Mouse (Mus musculus): Measurements from ENCODE around the gene Kcnk7. TPM values are rescaled to one million over a fixed set of nuclear protein-coding genes. Genes with fewer than 3 reads are reported as not detected.

Gene Kcnk7
- total RNA-seq, 2 experiments from 2014 or later, result 0.19 TPM; not detected in 1

- ATAC-seq (replicated peaks; ENCODE audit: low FRiP score, low TSS enrichment, poor library complexity, severe bottlenecking), result no peak
Observed at GRCm38 (mm10) chr19:5743576-5743975, 39.4 kb downstream of the Kcnk7 start.

- ATAC-seq (replicated peaks; ENCODE audit: low FRiP score, low TSS enrichment, poor library complexity, severe bottlenecking), result no peak
Observed at GRCm38 (mm10) chr19:5745756-5746710, 41.9 kb downstream of the Kcnk7 start.

- ATAC-seq (replicated peaks; ENCODE audit: low FRiP score, low TSS enrichment, poor library complexity, severe bottlenecking), result peak; percentile 63
Observed at GRCm38 (mm10) chr19:5746907-5747363, 42.8 kb downstream of the Kcnk7 start.

- ATAC-seq (replicated peaks; ENCODE audit: low FRiP score, low TSS enrichment, poor library complexity, severe bottlenecking), result no peak
Observed at GRCm38 (mm10) chr19:5749476-5749875, 45.3 kb downstream of the Kcnk7 start.

GRCm38 (mm10) chr19:5750951-5751350 is 46.8 kb downstream of the Kcnk7 start:
- ATAC-seq (replicated peaks; ENCODE audit: low FRiP score, low TSS enrichment, poor library complexity, severe bottlenecking), result no peak

- no peak for ATAC-seq (replicated peaks; ENCODE audit: low FRiP score, low TSS enrichment, poor library complexity, severe bottlenecking)
Observed at GRCm38 (mm10) chr19:5751742-5752141, 47.6 kb downstream of the Kcnk7 start.

GRCm38 (mm10) chr19:5756321-5756985 is 52.3 kb downstream of the Kcnk7 start:
- ATAC-seq (replicated peaks; ENCODE audit: low FRiP score, low TSS enrichment, poor library complexity, severe bottlenecking), result no peak

Other genes with a start within 250 kb of the Kcnk7 start
- gene Ccdc85b, start 246.5 kb upstream of the Kcnk7 start, total RNA-seq (2014; fragmentation: Nextera tagmentation), result 2.6 and 2.9 TPM in 2 replicates
- gene Ccdc85b, start 246.5 kb upstream of the Kcnk7 start, total RNA-seq (2017), result 2.1 and 2.5 TPM in 2 replicates
- gene Fibp, start 243.8 kb upstream of the Kcnk7 start, total RNA-seq (2014; fragmentation: Nextera tagmentation), result 54.4 and 96.5 TPM in 2 replicates
- 40.7 and 51.8 TPM in 2 replicates for gene Fibp, start 243.8 kb upstream of the Kcnk7 start, total RNA-seq (2017)
- gene Ctsw, start 235.9 kb upstream of the Kcnk7 start, total RNA-seq (2014; fragmentation: Nextera tagmentation), result 4.9 and 10.5 TPM in 2 replicates
- gene Ctsw, start 235.9 kb upstream of the Kcnk7 start, total RNA-seq (2017), result 0.53 and 8.4 TPM in 2 replicates
- 2.3 TPM in 1 of 2 replicates, not detected in the other for gene Efemp2, start 230.4 kb upstream of the Kcnk7 start, total RNA-seq (2014; fragmentation: Nextera tagmentation)
- gene Efemp2, start 230.4 kb upstream of the Kcnk7 start, total RNA-seq (2017), result not detected in 2 replicates
- 24.6 and 40.6 TPM in 2 replicates for gene Mus81, start 216.0 kb upstream of the Kcnk7 start, total RNA-seq (2014; fragmentation: Nextera tagmentation)
- gene Mus81, start 216.0 kb upstream of the Kcnk7 start, total RNA-seq (2017), result 6.4 and 11.4 TPM in 2 replicates
- gene Cfl1, start 213.9 kb upstream of the Kcnk7 start, total RNA-seq (2014; fragmentation: Nextera tagmentation), result 862 and 969 TPM in 2 replicates
- gene Cfl1, start 213.9 kb upstream of the Kcnk7 start, total RNA-seq (2017), result 783 and 1,100 TPM in 2 replicates
- 1.6 and 4.6 TPM in 2 replicates for gene 1700020D05Rik, start 200.6 kb upstream of the Kcnk7 start, total RNA-seq (2014; fragmentation: Nextera tagmentation)
- gene 1700020D05Rik, start 200.6 kb upstream of the Kcnk7 start, total RNA-seq (2017), result 0.88 TPM in 1 of 2 replicates, not detected in the other
- 6.6 TPM in 2 replicates for gene Snx32, start 193.8 kb upstream of the Kcnk7 start, total RNA-seq (2014; fragmentation: Nextera tagmentation)
- 0.61 and 4.6 TPM in 2 replicates for gene Snx32, start 193.8 kb upstream of the Kcnk7 start, total RNA-seq (2017)
- not detected in 2 replicates for gene Ovol1, start 143.7 kb upstream of the Kcnk7 start, total RNA-seq (2014; fragmentation: Nextera tagmentation)
- gene Ovol1, start 143.7 kb upstream of the Kcnk7 start, total RNA-seq (2017), result not detected in 2 replicates
- gene Ap5b1, start 136.3 kb upstream of the Kcnk7 start, total RNA-seq (2014; fragmentation: Nextera tagmentation), result 4.0 and 5.5 TPM in 2 replicates
- 1.4 and 4.3 TPM in 2 replicates for gene Ap5b1, start 136.3 kb upstream of the Kcnk7 start, total RNA-seq (2017)
- gene Rnaseh2c, start 102.5 kb upstream of the Kcnk7 start, total RNA-seq (2014; fragmentation: Nextera tagmentation), result 173 and 247 TPM in 2 replicates
- gene Rnaseh2c, start 102.5 kb upstream of the Kcnk7 start, total RNA-seq (2017), result 72.8 and 97.8 TPM in 2 replicates
- 46.2 and 55.6 TPM in 2 replicates for gene Kat5, start 94.1 kb upstream of the Kcnk7 start, total RNA-seq (2014; fragmentation: Nextera tagmentation)
- gene Kat5, start 94.1 kb upstream of the Kcnk7 start, total RNA-seq (2017), result 60.7 and 86.1 TPM in 2 replicates
- 64.8 and 66.0 TPM in 2 replicates for gene Rela, start 66.9 kb upstream of the Kcnk7 start, total RNA-seq (2014; fragmentation: Nextera tagmentation)
- gene Rela, start 66.9 kb upstream of the Kcnk7 start, total RNA-seq (2017), result 36.1 and 49.7 TPM in 2 replicates
- 44.7 and 51.2 TPM in 2 replicates for gene Sipa1, start 40.7 kb upstream of the Kcnk7 start, total RNA-seq (2014; fragmentation: Nextera tagmentation)
- gene Sipa1, start 40.7 kb upstream of the Kcnk7 start, total RNA-seq (2017), result 16.4 and 16.5 TPM in 2 replicates
- 17.8 and 18.3 TPM in 2 replicates for gene Map3k11, start 15.6 kb upstream of the Kcnk7 start, total RNA-seq (2014; fragmentation: Nextera tagmentation)
- gene Map3k11, start 15.6 kb upstream of the Kcnk7 start, total RNA-seq (2017), result 10.9 and 15.8 TPM in 2 replicates
- gene Pcnx3, start 15.5 kb upstream of the Kcnk7 start, total RNA-seq (2014; fragmentation: Nextera tagmentation), result 55.8 and 72.0 TPM in 2 replicates
- 8.2 and 14.4 TPM in 2 replicates for gene Pcnx3, start 15.5 kb upstream of the Kcnk7 start, total RNA-seq (2017)
- 43.9 and 46.1 TPM in 2 replicates for gene Ehbp1l1, start 21.9 kb downstream of the Kcnk7 start, total RNA-seq (2014; fragmentation: Nextera tagmentation)
- gene Ehbp1l1, start 21.9 kb downstream of the Kcnk7 start, total RNA-seq (2017), result 42.4 and 43.6 TPM in 2 replicates
- gene Fam89b, start 25.3 kb downstream of the Kcnk7 start, total RNA-seq (2014; fragmentation: Nextera tagmentation), result 34.3 and 35.1 TPM in 2 replicates
- gene Fam89b, start 25.3 kb downstream of the Kcnk7 start, total RNA-seq (2017), result 12.5 and 13.3 TPM in 2 replicates
- gene Ltbp3, start 36.5 kb downstream of the Kcnk7 start, total RNA-seq (2014; fragmentation: Nextera tagmentation), result 3.5 and 4.4 TPM in 2 replicates
- gene Ltbp3, start 36.5 kb downstream of the Kcnk7 start, total RNA-seq (2017), result 3.4 TPM in 2 replicates
- 28.7 and 43.4 TPM in 2 replicates for gene Scyl1, start 67.1 kb downstream of the Kcnk7 start, total RNA-seq (2014; fragmentation: Nextera tagmentation)
- 20.2 and 23.1 TPM in 2 replicates for gene Scyl1, start 67.1 kb downstream of the Kcnk7 start, total RNA-seq (2017)
- gene Frmd8, start 170.9 kb downstream of the Kcnk7 start, total RNA-seq (2014; fragmentation: Nextera tagmentation), result 12.5 and 14.1 TPM in 2 replicates
- gene Frmd8, start 170.9 kb downstream of the Kcnk7 start, total RNA-seq (2017), result 10.7 and 14.3 TPM in 2 replicates
- 10.0 and 20.1 TPM in 2 replicates for gene Slc25a45, start 173.4 kb downstream of the Kcnk7 start, total RNA-seq (2014; fragmentation: Nextera tagmentation)
- gene Slc25a45, start 173.4 kb downstream of the Kcnk7 start, total RNA-seq (2017), result 11.7 and 11.9 TPM in 2 replicates
- gene Tigd3, start 189.8 kb downstream of the Kcnk7 start, total RNA-seq (2014; fragmentation: Nextera tagmentation), result 5.3 and 5.9 TPM in 2 replicates
- 2.2 and 3.1 TPM in 2 replicates for gene Tigd3, start 189.8 kb downstream of the Kcnk7 start, total RNA-seq (2017)
- gene Dpf2, start 208.6 kb downstream of the Kcnk7 start, total RNA-seq (2014; fragmentation: Nextera tagmentation), result 91.2 and 95.9 TPM in 2 replicates
- gene Dpf2, start 208.6 kb downstream of the Kcnk7 start, total RNA-seq (2017), result 75.0 and 124 TPM in 2 replicates
- gene Cdc42ep2, start 220.4 kb downstream of the Kcnk7 start, total RNA-seq (2014; fragmentation: Nextera tagmentation), result 0.77 TPM in 1 of 2 replicates, not detected in the other
- not detected in 2 replicates for gene Cdc42ep2, start 220.4 kb downstream of the Kcnk7 start, total RNA-seq (2017)

Measured in megakaryocyte-erythroid progenitor cell, adult 5-6 weeks (primary cell).